ENCODE assay signal across 8 mouse cellular contexts in the genomic region with DNA sequence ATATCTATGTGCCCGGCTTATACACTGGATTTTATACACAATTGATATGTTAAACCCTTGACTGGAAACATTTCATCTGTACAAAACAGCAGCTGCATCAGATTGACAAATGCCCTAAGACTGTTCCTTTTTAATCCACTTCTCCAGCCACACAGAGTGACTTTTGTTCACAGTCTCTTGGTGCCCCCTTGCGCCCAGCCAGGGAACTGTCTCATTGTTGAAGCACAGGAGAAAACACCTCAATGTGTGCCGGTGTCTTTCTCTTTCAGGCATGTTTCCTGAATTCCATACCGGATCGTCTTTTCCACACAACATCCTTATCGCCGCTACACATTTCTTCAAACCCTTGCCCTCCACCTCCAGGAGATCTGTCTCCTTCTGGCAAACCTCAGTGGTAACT. TPM values are rescaled to one million over a fixed set of nuclear protein-coding genes. Genes with fewer than 3 reads are reported as not detected.
DNase-seq lines count a peak whose midpoint lies in the region; ATAC-seq and TF ChIP-seq lines count a peak whose summit lies in the region.

No protein-coding gene starts in this region.

- no peaks in the 10 kb centered on the region for H3K36me3 ChIP-seq in liver, embryonic 12.5 days
- no peaks in the 10 kb centered on the region for H3K36me3 ChIP-seq in liver, embryonic 14.5 days (replicated peaks; ENCODE audit: control insufficient read depth, insufficient read depth, low read depth)
- H3K36me3 ChIP-seq in neural tube, embryonic 15.5 days, result no peaks in the 10 kb centered on the region

- 3% methylated on average over 7 of the region's 7 CpGs for WGBS in liver, embryonic 12.5 days (ENCODE audit: insufficient replicate concordance)
- 5% methylated on average over 7 of the region's 7 CpGs for whole genome bisulfite sequencing in cerebellum, adult 2 months
- WGBS in liver, embryonic 14.5 days (ENCODE audit: insufficient replicate concordance), result 7% methylated on average over 7 of the region's 7 CpGs
- WGBS in neural tube, embryonic 15.5 days, result 13% methylated on average over 7 of the region's 7 CpGs

- no peaks in the 10 kb centered on the region for H3K9me3 ChIP-seq in liver, embryonic 12.5 days (replicated peaks)
- H3K9me3 ChIP-seq in liver, embryonic 14.5 days (ENCODE audit: control insufficient read depth, low read length), result no peaks in the 10 kb centered on the region
- H3K9me3 ChIP-seq in neural tube, embryonic 15.5 days (replicated peaks), result no peaks in the 10 kb centered on the region

- H3K27me3 ChIP-seq in liver, embryonic 12.5 days (replicated peaks), result peaks cover 5% of the 10 kb centered on the region; the same call in 1 of the 2 replicates
- no peaks in the 10 kb centered on the region for H3K27me3 ChIP-seq in cerebellum, adult 2 months (ENCODE audit: control insufficient read depth, insufficient read depth, low read length)
- no peaks in the 10 kb centered on the region for H3K27me3 ChIP-seq in liver, embryonic 14.5 days (ENCODE audit: control insufficient read depth, insufficient read depth, low read length)
- H3K27me3 ChIP-seq in neural tube, embryonic 15.5 days (replicated peaks), result no peaks in the 10 kb centered on the region

- no peak overlapping the region for H3K4me2 ChIP-seq in liver, embryonic 12.5 days
- H3K4me2 ChIP-seq in liver, embryonic 14.5 days (ENCODE audit: low read depth), result no peak overlapping the region
- H3K4me2 ChIP-seq in neural tube, embryonic 15.5 days, result peak overlapping the region; percentile 36

- TF ChIP-seq EP300 in liver, embryonic 14.5 days (IDR thresholded peaks at IDR 0.05; ENCODE audit: low read depth), result no peak

- no peak overlapping the region for H3K27ac ChIP-seq in liver, embryonic 12.5 days
- no peak overlapping the region for H3K27ac ChIP-seq in cerebellum, adult 2 months (ENCODE audit: insufficient read depth, low read length)
- no peak overlapping the region for H3K27ac ChIP-seq in liver, embryonic 14.5 days
- H3K27ac ChIP-seq in neural tube, embryonic 15.5 days (replicated peaks), result no peak overlapping the region

- ATAC-seq in liver, embryonic 12.5 days, result no peak; the same call in 1 of the 2 replicates
- no peak for ATAC-seq in liver, embryonic 14.5 days (ENCODE audit: insufficient read depth)
- ATAC-seq in neural tube, embryonic 15.5 days (ENCODE audit: low FRiP score), result no peak; the same call in 1 of the 2 replicates

- DNase-seq in liver, result peak; percentile 82
- DNase-seq in cerebellum, adult 2 months, result peak; percentile 66 to 85
- peak; percentile 46 to 81 for DNase-seq in frontal cortex, postnatal 14 days (ENCODE audit: low spot score in 2 of 2)
- DNase-seq in kidney, adult 8-10 months, result peak; percentile 58 to 87
- DNase-seq in liver, embryonic 14.5 days (ENCODE audit: low read depth in 3 of 3, low spot score in 3 of 3), result peak; percentile 38 to 55 (median 49)
- DNase-seq in testis, postnatal 10 days (ENCODE audit: low spot score), result peak; percentile 92

- no peak for TF ChIP-seq POLR2A in cerebellum, adult 2 months (IDR thresholded peaks at IDR 0.05; ENCODE audit: borderline replicate concordance, insufficient read depth, low read length)

- peak; percentile 96 for TF ChIP-seq CTCF in cerebellum, adult 2 months (IDR thresholded peaks at IDR 0.05; ENCODE audit: borderline replicate concordance, insufficient read depth, low read depth, low read length)
- TF ChIP-seq CTCF in liver, embryonic 14.5 days (IDR thresholded peaks at IDR 0.05; ENCODE audit: low read depth), result peak; percentile 90

- no peak overlapping the region for H3K9ac ChIP-seq in liver, embryonic 12.5 days
- 0 out of 2 replicates have a peak overlapping the region, but pooled peaks have one; percentile 23 for H3K9ac ChIP-seq in liver, embryonic 14.5 days (replicated peaks)
- 0 out of 2 replicates have a peak overlapping the region, but pooled peaks have one; percentile 36 for H3K9ac ChIP-seq in neural tube, embryonic 15.5 days (replicated peaks)

- H3K4me1 ChIP-seq in liver, embryonic 12.5 days, result peaks cover 5% of the 10 kb centered on the region
- H3K4me1 ChIP-seq in cerebellum, adult 2 months (ENCODE audit: control insufficient read depth, insufficient read depth, low read length), result no peaks in the 10 kb centered on the region; the same call in 1 of the 2 replicates
- H3K4me1 ChIP-seq in liver, embryonic 14.5 days (replicated peaks; ENCODE audit: control insufficient read depth in 2 of 2, insufficient read depth in 2 of 2, low read length in 1 of 2), result 0 out of 4 replicates have a peak, but pooled peaks cover 0 to 2% of the 10 kb centered on the region in 2 experiments
- no peaks in the 10 kb centered on the region for H3K4me1 ChIP-seq in neural tube, embryonic 15.5 days

- no peak overlapping the region for H3K4me3 ChIP-seq in liver, embryonic 12.5 days
- no peak overlapping the region for H3K4me3 ChIP-seq in cerebellum, adult 2 months (replicated peaks; ENCODE audit: insufficient read depth, low read depth, low read length)
- H3K4me3 ChIP-seq in liver, embryonic 14.5 days (ENCODE audit: insufficient read depth in 1 of 2, low read depth in 2 of 2, low read length in 2 of 2), result no peak overlapping the region
- no peak overlapping the region for H3K4me3 ChIP-seq in neural tube, embryonic 15.5 days (replicated peaks)

RNA-seq across cellular contexts. Expression of a gene that starts 8.4 kb away (rescaled TPM):
- 1.9 and 2.2 TPM in 2 replicates for polyA plus RNA-seq in liver, embryonic 12.5 days (2016; fragmentation: Nextera tagmentation; extraction: Ambion mirVana)
- polyA plus RNA-seq in cerebellum, adult 2 months (2012; rRNA removed), result 10.4 and 11.1 TPM in 2 replicates
- polyA plus RNA-seq in liver, embryonic 14.5 days (2012; rRNA removed), result 0.38 and 0.64 TPM in 2 replicates
- polyA plus RNA-seq in liver, embryonic 14.5 days (2014; fragmentation: Nextera tagmentation; extraction: Ambion mirVana), result 0.85 and 1.1 TPM in 2 replicates
- polyA plus RNA-seq in neural tube, embryonic 15.5 days (2015; fragmentation: Nextera tagmentation; extraction: Ambion mirVana), result 15.8 and 16.3 TPM in 2 replicates

RNA-seq across cellular contexts. Expression of a gene that starts 55.3 kb away (rescaled TPM):
- polyA plus RNA-seq in liver, embryonic 12.5 days (2016; fragmentation: Nextera tagmentation; extraction: Ambion mirVana), result 1.0 and 1.1 TPM in 2 replicates
- 55.9 and 65.6 TPM in 2 replicates for polyA plus RNA-seq in cerebellum, adult 2 months (2012; rRNA removed)
- polyA plus RNA-seq in liver, embryonic 14.5 days (2012; rRNA removed), result 4.6 and 5.9 TPM in 2 replicates
- 2.2 and 2.9 TPM in 2 replicates for polyA plus RNA-seq in liver, embryonic 14.5 days (2014; fragmentation: Nextera tagmentation; extraction: Ambion mirVana)
- polyA plus RNA-seq in neural tube, embryonic 15.5 days (2015; fragmentation: Nextera tagmentation; extraction: Ambion mirVana), result 1.6 and 1.7 TPM in 2 replicates

RNA-seq across cellular contexts. Expression of a gene that starts 55.7 kb away (rescaled TPM):
- 0.41 and 0.97 TPM in 2 replicates for polyA plus RNA-seq in liver, embryonic 12.5 days (2016; fragmentation: Nextera tagmentation; extraction: Ambion mirVana)
- 4.0 and 4.6 TPM in 2 replicates for polyA plus RNA-seq in cerebellum, adult 2 months (2012; rRNA removed)
- 0.63 and 1.2 TPM in 2 replicates for polyA plus RNA-seq in liver, embryonic 14.5 days (2012; rRNA removed)
- 0.71 and 1.4 TPM in 2 replicates for polyA plus RNA-seq in liver, embryonic 14.5 days (2014; fragmentation: Nextera tagmentation; extraction: Ambion mirVana)
- polyA plus RNA-seq in neural tube, embryonic 15.5 days (2015; fragmentation: Nextera tagmentation; extraction: Ambion mirVana), result 1.2 and 1.4 TPM in 2 replicates

RNA-seq across cellular contexts. Expression of a gene that starts 56.7 kb away (rescaled TPM):
- polyA plus RNA-seq in liver, embryonic 12.5 days (2016; fragmentation: Nextera tagmentation; extraction: Ambion mirVana), result 0.26 and 0.41 TPM in 2 replicates
- 0.10 TPM in 1 of 2 replicates, not detected in the other for polyA plus RNA-seq in cerebellum, adult 2 months (2012; rRNA removed)
- polyA plus RNA-seq in liver, embryonic 14.5 days (2012; rRNA removed), result 0.10 and 0.12 TPM in 2 replicates
- polyA plus RNA-seq in liver, embryonic 14.5 days (2014; fragmentation: Nextera tagmentation; extraction: Ambion mirVana), result 0.51 and 0.64 TPM in 2 replicates
- polyA plus RNA-seq in neural tube, embryonic 15.5 days (2015; fragmentation: Nextera tagmentation; extraction: Ambion mirVana), result 0.18 and 0.28 TPM in 2 replicates
